Mouse (Mus musculus) hindbrain, embryonic 14.5 days (tissue): ENCODE results near the gene Amotl1. TPM values are rescaled to one million over a fixed set of nuclear protein-coding genes. Genes with fewer than 3 reads are reported as not detected.

Experiments
- ATAC-seq: fragments of 200-750 bp; cut with Nextera tagmentation; 2 replicates; pipeline ENCODE4 v1.8.0; 2017; ENCODE audit warnings: moderate number of reproducible peaks, mild to moderate bottlenecking, moderate TSS enrichment, moderate library complexity; ENCODE audit not compliant: low FRiP score
- DNase-seq: peaks from one replicate; pipeline ENCODE4 v3.0.0-alpha.2; 2015; ENCODE audit warnings: low spot score
- H3K27ac ChIP-seq: fragments of 300-500 bp; sonication (generic); 2 replicates; pipeline ENCODE4 v1.5.1; 2014; ENCODE audit warnings: mild to moderate bottlenecking, moderate library complexity
- H3K27me3 ChIP-seq: fragments of 300-500 bp; sonication (generic); 2 replicates; pipeline ENCODE4 v1.6.1; 2014; ENCODE audit warnings: mild to moderate bottlenecking, low read length, mixed read lengths; ENCODE audit not compliant: control insufficient read depth, insufficient read depth
- H3K36me3 ChIP-seq: fragments of 300-500 bp; sonication (generic); replicated peaks from 2 replicates; pipeline ENCODE4 v1.6.1; 2014; ENCODE audit not compliant: control insufficient read depth, insufficient read depth
- H3K4me1 ChIP-seq: fragments of 300-500 bp; sonication (generic); replicated peaks from 2 replicates; pipeline ENCODE4 v1.6.1; 2014; ENCODE audit warnings: antibody characterized with exemption, low read length, mixed read lengths; ENCODE audit not compliant: control insufficient read depth, insufficient read depth
- H3K4me2 ChIP-seq: fragments of 300-500 bp; sonication (generic); replicated peaks from 2 replicates; pipeline ENCODE4 v1.6.1; 2014; ENCODE audit warnings: mild to moderate bottlenecking, moderate library complexity
- H3K4me3 ChIP-seq: fragments of 300-500 bp; sonication (generic); replicated peaks from 2 replicates; pipeline ENCODE4 v1.5.1; 2014; ENCODE audit warnings: mild to moderate bottlenecking, low read length
- H3K9ac ChIP-seq: fragments of 300-500 bp; sonication (generic); 2 replicates; pipeline ENCODE4 v1.6.1; 2014
- H3K9me3 ChIP-seq: fragments of 300-500 bp; sonication (generic); 2 replicates; pipeline ENCODE4 v1.6.1; 2016; ENCODE audit warnings: low read length; ENCODE audit not compliant: control insufficient read depth
- WGBS: fragments of 180-500 bp; shearing (Covaris S2); extraction: QIAGEN DNeasy Blood & Tissue Kit; methylation state at CpG from one replicate; pipeline ENCODE4 v1.1.7; 2014; 5-methylcytosine and 5-hydroxymethylcytosine counted together
- polyA plus RNA-seq: library from polyadenylated mRNA; unstranded; fragments of >200 nt; fragmentation: Nextera tagmentation; extraction: Ambion mirVana; gene quantifications from 2 replicates; pipeline ENCODE4 v1.2.1, GENCODE M21; 2014

The Amotl1 gene
- polyA plus RNA-seq, 1 experiment from 2014 or later = 10.3 TPM

- no peaks in the 10 kb centered on the region for H3K4me1 ChIP-seq
- no peak for ATAC-seq
- H3K27ac ChIP-seq = no peak overlapping the region
- no peak overlapping the region for H3K4me2 ChIP-seq
- no peaks in the 10 kb centered on the region for H3K9me3 ChIP-seq
- no peak overlapping the region for H3K4me3 ChIP-seq
- peaks cover 79% of the 10 kb centered on the region for H3K36me3 ChIP-seq
- no peak overlapping the region for H3K9ac ChIP-seq
- no peak for DNase-seq
- H3K27me3 ChIP-seq = no peaks in the 10 kb centered on the region
- 94% methylated on average over 10 of the region's 10 CpGs for WGBS
Observed at GRCm38 (mm10) chr9:14558332-14558731, 86.5 kb downstream of the Amotl1 start.

- H3K4me1 ChIP-seq = no peaks in the 10 kb centered on the region
- no peak overlapping the region for H3K4me3 ChIP-seq
- 81% methylated on average over 11 of the region's 11 CpGs for WGBS
- no peak overlapping the region for H3K27ac ChIP-seq
- H3K9me3 ChIP-seq = no peaks in the 10 kb centered on the region
- H3K9ac ChIP-seq = no peak overlapping the region
- ATAC-seq (no peak), DNase-seq (no peak)
- H3K36me3 ChIP-seq = peaks cover 81% of the 10 kb centered on the region
- H3K4me2 ChIP-seq = no peak overlapping the region
- H3K27me3 ChIP-seq = no peaks in the 10 kb centered on the region
Observed at GRCm38 (mm10) chr9:14548366-14548761, 96.5 kb downstream of the Amotl1 start.

GRCm38 (mm10) chr9:14547584-14548365 is 97.1 kb downstream of the Amotl1 start:
- Histone ChIP-seq H3K36me3 (peaks cover 86% of the 10 kb centered on the region), H3K27me3 (no peaks in the 10 kb centered on the region), H3K9ac (no peak overlapping the region), H3K27ac (no peak overlapping the region), H3K4me3 (no peak overlapping the region), H3K4me2 (no peak overlapping the region), H3K4me1 (no peaks in the 10 kb centered on the region), H3K9me3 (no peaks in the 10 kb centered on the region)
- DNase-seq (no peak), ATAC-seq (no peak)
- whole genome bisulfite sequencing = 81% methylated on average over 12 of the region's 12 CpGs

DNA sequence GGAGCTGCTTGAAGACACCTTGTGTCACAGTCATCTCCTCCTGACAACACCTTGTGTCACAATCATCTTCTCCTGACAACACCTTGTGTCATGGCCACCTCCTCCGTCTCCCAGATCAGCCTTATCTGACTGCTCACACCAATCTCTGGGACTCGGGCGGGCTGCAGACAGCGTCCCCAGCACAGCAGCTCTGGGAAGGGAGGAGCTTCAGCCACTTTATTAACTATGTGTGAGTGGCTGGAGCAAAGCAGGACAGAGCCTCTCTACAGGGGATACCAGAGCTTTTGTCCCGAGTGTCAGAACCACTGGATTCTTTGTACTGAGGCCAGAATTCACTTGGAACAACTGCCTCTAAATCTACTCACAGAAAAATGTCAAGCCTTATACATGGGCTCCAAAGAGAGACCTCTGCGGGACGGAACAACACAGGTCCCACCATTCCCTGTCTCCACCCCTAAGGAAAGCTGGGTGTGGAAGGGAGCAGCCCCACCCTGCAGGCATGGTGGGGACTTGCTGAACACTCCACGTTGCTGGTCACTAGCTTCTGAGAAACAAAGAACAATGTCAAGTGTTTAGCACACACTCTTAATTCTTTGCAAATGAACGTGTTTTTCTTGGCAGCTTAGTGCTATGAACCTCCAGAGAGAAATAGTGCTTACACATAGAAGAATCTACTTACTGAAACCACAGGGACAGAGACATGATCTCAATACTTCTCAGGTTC is 100.7 kb downstream of the Amotl1 start:
- Histone ChIP-seq H3K27me3 (no peaks in the 10 kb centered on the region), H3K27ac (no peak overlapping the region), H3K9me3 (no peaks in the 10 kb centered on the region), H3K4me2 (no peak overlapping the region), H3K9ac (no peak overlapping the region), H3K36me3 (peaks cover 66% of the 10 kb centered on the region), H3K4me3 (no peak overlapping the region), H3K4me1 (no peaks in the 10 kb centered on the region)
- ATAC-seq (no peak), DNase-seq (no peak)
- 58% methylated on average over 9 of the region's 9 CpGs for WGBS

DNA sequence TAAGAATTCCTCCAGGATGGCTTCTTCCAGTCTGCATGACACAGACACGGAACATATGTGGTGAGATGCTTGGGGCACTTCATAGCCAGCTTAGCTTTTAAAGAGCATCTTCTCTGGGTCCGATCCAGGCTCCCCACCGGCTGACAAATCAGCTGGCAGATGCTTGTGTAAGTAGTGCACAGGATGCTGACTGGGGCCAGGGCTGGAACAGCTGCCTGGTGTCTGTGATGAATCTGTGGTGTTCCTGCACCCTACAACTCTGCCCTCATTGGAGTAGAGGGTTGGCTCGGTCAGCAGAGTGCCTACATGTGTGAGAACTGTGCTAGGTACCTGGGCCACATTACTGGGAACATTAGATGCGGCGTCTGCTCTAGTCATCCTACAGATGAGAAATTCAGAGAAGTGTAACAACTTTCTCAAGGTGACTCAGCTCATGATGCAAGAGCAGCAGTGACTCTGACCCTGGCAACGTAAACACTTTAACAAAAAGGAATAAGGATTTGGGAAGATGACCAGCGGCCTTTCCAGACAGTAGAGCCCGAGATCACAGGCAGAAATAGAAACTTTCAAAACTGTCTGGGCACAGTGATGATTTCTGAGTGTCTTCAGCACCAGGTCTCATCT is 109.9 kb downstream of the Amotl1 start:
- H3K27me3 ChIP-seq = no peaks in the 10 kb centered on the region
- H3K4me1 ChIP-seq = no peaks in the 10 kb centered on the region
- no peak overlapping the region for H3K9ac ChIP-seq
- H3K4me3 ChIP-seq = no peak overlapping the region
- peaks cover 6% of the 10 kb centered on the region; the same call in 1 of the 2 replicates for H3K36me3 ChIP-seq
- 89% methylated on average over 9 of the region's 9 CpGs for WGBS
- no peaks in the 10 kb centered on the region for H3K9me3 ChIP-seq
- DNase-seq = no peak
- peak; percentile 64; the same call in 1 of the 2 replicates for ATAC-seq
- no peak overlapping the region for H3K4me2 ChIP-seq
- H3K27ac ChIP-seq = no peak overlapping the region

- no peak overlapping the region for H3K4me3 ChIP-seq
- no peak overlapping the region for H3K4me2 ChIP-seq
- DNase-seq (no peak), ATAC-seq (no peak)
- no peaks in the 10 kb centered on the region for H3K9me3 ChIP-seq
- H3K27ac ChIP-seq = no peak overlapping the region
- no peaks in the 10 kb centered on the region for H3K36me3 ChIP-seq
- 94% methylated on average over 2 of the region's 2 CpGs for WGBS
- no peak overlapping the region for H3K9ac ChIP-seq
- no peaks in the 10 kb centered on the region for H3K27me3 ChIP-seq
- no peaks in the 10 kb centered on the region for H3K4me1 ChIP-seq
Observed at GRCm38 (mm10) chr9:14533659-14534058, 111.2 kb downstream of the Amotl1 start.

DNA sequence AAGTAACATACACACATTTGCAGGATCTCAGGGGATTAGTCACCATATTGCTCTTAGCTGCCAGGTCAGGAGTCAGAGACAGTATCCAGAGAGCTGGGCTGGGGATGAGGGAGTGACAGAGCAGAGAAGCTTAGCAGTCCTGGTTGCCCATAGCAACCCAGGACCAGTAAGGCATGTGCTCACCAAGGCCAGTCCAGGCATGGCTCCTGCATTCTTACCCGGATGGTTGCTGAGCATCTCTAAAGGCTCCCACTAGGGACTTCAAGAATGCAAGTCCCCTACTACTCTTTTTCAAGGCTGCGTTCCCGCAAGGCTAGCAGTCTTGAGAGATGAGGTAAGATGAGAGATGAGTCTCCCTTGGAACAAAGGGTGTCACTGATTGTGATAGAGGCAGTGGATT is 112.6 kb downstream of the Amotl1 start:
- ATAC-seq = peak; percentile 83
- no peaks in the 10 kb centered on the region for H3K27me3 ChIP-seq
- WGBS = 21% methylated on average over 3 of the region's 3 CpGs
- no peaks in the 10 kb centered on the region for H3K36me3 ChIP-seq
- H3K27ac ChIP-seq = no peak overlapping the region
- H3K4me3 ChIP-seq = no peak overlapping the region
- no peaks in the 10 kb centered on the region for H3K9me3 ChIP-seq
- DNase-seq = no peak
- no peaks in the 10 kb centered on the region for H3K4me1 ChIP-seq
- H3K4me2 ChIP-seq = no peak overlapping the region
- no peak overlapping the region for H3K9ac ChIP-seq

DNA sequence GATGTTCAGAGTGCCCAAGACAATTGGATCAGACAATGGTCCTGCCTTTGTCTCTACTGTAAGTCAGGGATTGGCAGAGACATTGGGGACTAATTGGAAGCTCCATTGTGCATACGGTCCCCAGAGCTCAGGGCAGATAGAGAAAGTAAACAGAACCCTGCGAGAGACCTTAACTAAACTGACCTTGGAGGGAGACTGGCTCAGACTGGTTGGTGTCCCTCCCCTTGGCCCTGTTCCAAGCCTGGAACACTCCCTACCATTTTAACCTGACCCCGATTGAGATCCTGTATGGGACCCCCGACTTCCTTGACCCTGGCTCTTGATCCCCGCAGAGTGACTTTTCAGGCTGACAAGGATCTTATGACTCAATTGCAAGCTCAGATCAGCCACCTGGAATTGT is 114.9 kb downstream of the Amotl1 start:
- DNase-seq (no peak), ATAC-seq (no peak)
- WGBS = 78% methylated on average over 5 of the region's 5 CpGs

GRCm38 (mm10) chr9:14523408-14524043 is 121.3 kb downstream of the Amotl1 start:
- H3K27ac ChIP-seq = no peak overlapping the region
- 15% methylated on average over 4 of the region's 4 CpGs for WGBS
- peak; percentile 83; the same call in 1 of the 2 replicates for ATAC-seq
- H3K27me3 ChIP-seq = no peaks in the 10 kb centered on the region
- no peak overlapping the region for H3K9ac ChIP-seq
- H3K4me1 ChIP-seq = no peaks in the 10 kb centered on the region
- H3K4me3 ChIP-seq = no peak overlapping the region
- H3K36me3 ChIP-seq = no peaks in the 10 kb centered on the region
- DNase-seq = peak; percentile 86
- no peaks in the 10 kb centered on the region for H3K9me3 ChIP-seq
- no peak overlapping the region for H3K4me2 ChIP-seq

More for the DNA sequence above, 114.9 kb downstream of the Amotl1 start:
- H3K36me3 ChIP-seq = no peaks in the 10 kb centered on the region
- H3K9ac ChIP-seq = no peak overlapping the region
- H3K27me3 ChIP-seq = no peaks in the 10 kb centered on the region
- no peak overlapping the region for H3K4me2 ChIP-seq
- no peak overlapping the region for H3K4me3 ChIP-seq
- H3K4me1 ChIP-seq = no peaks in the 10 kb centered on the region
- H3K27ac ChIP-seq = no peak overlapping the region
- H3K9me3 ChIP-seq = no peaks in the 10 kb centered on the region
